Mouse (Mus musculus) stomach, postnatal 0 days (tissue): ENCODE measurements around the gene Padi3.

Source experiments
- CTCF ChIP-seq: IDR thresholded peaks from 2 replicates; pipeline ENCODE4 v1.5.1; 2016; ENCODE audit warnings: antibody characterized with exemption, low read depth, mild to moderate bottlenecking, moderate library complexity
- EP300 ChIP-seq: optimal IDR thresholded peaks from 2 replicates; pipeline ENCODE3; 2016; ENCODE audit warnings: antibody characterized with exemption

GRCm38 (mm10) chr4:140785217-140785616, 25.2 kb downstream of the Padi3 start:
- TF ChIP-seq CTCF = no peak
- no peak for TF ChIP-seq EP300
